Mouse (Mus musculus): ENCODE data around the gene Iqgap2.

DNA sequence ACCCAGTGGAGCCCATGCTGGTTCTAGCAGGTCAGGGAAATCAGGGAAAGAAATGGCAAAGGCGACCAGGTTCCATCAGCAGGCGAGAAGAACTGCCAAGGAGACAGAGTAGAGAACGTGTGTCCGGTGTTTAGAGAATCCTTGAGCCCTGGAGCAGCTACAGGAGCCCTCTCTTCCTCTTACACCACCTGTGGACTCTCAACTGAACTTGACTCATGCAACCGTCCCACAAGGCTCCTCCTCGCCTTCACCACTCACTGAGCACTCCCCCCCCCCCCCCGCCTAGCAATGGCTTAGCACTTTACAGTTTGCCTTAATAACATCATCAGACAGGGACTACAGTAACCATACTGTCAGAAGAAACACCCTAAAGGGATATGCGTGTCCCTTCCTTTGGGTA, 21.1 kb downstream of the Iqgap2 start:
- no peak for TF ChIP-seq CTCF (IDR thresholded peaks at IDR 0.05; ENCODE audit: extremely low read depth, insufficient read depth, low read length)
- no peak for TF ChIP-seq POLR2A (IDR thresholded peaks at IDR 0.05; ENCODE audit: extremely low read depth, insufficient read depth, low read length)

Data from cortical plate, adult 2 months (tissue).